Mouse (Mus musculus): ENCODE measurements around the gene Gstt2.

DNA sequence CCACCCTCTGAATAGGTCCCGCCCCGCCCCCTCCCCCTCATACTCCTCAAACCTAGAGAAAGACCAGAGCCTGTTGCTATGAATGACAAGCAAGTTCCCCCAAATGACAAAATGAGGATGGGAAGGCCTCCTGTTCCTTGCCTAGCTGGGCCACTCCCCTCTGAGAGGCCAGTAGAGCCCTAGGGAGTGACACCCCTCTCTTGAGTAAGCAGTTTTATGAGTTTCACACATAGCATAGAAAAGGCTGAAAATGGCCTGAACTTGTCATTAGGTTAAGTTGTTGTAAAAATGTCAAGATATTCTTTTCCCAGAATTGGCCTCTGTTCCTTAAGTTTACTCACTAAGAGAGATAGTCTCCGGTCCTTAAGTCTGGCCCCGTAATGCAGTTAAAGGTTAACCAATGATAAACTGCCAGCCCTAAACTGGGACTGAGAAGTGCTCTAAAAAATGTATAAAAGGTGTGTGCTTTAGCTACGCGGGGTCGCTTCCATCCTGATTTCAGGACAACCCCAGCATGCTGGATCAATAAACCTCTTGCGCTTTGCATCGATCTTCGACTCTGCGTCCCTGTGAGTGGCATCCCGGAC is 15.4 kb upstream of the Gstt2 start:
- TF ChIP-seq CTCF (IDR thresholded peaks at IDR 0.05; ENCODE audit: low read depth, low read length): no peak
- no peak for TF ChIP-seq POLR2A (IDR thresholded peaks at IDR 0.05; ENCODE audit: extremely low read depth, insufficient read depth, low read length)
